Mouse (Mus musculus): ENCODE measurements around the gene Lcn2. TPM values are rescaled to one million over a fixed set of nuclear protein-coding genes. Genes with fewer than 3 reads are reported as not detected.
A peak's percentile ranks its signal among the peaks of the same experiment; 100 is the strongest.
"Not testable (repeated sequence)": the region's sequence is repeated elsewhere in the genome, so short reads cannot be mapped to it uniquely, and the experiment has no call there.

Gene Lcn2
- polyA plus RNA-seq, 1 experiment from 2014 or later = 50.3 TPM

GRCm38 (mm10) chr2:32363376-32364106 is 24.5 kb downstream of the Lcn2 start:
- Histone ChIP-seq H3K27me3 (ENCODE audit: insufficient read depth, low read length) (no peaks in the 10 kb centered on the region), H3K4me1 (replicated peaks; ENCODE audit: insufficient read depth, low read length) (peaks cover 7% of the 10 kb centered on the region; the same call in 1 of the 2 replicates), H3K9me3 (replicated peaks; ENCODE audit: low read length) (no peaks in the 10 kb centered on the region), H3K36me3 (ENCODE audit: insufficient read depth, low read length) (peaks cover 19% of the 10 kb centered on the region), H3K27ac (peak overlapping the region; percentile 95), H3K9ac (ENCODE audit: low read depth, low read length) (peak overlapping the region; percentile 89), H3K4me3 (replicated peaks; ENCODE audit: low read depth, low read length) (peak overlapping the region; percentile 76), H3K4me2 (ENCODE audit: low read length) (peak overlapping the region; percentile 85)
- WGBS = 4% methylated on average over 19 of the region's 19 CpGs
- DNase-seq (ENCODE audit: low spot score) = peak; percentile 85
- peak; percentile 43 for ATAC-seq (replicated peaks; ENCODE audit: low FRiP score, low read depth)
- TF ChIP-seq CTCF (IDR thresholded peaks at IDR 0.05; ENCODE audit: low read depth) = no peak

DNA sequence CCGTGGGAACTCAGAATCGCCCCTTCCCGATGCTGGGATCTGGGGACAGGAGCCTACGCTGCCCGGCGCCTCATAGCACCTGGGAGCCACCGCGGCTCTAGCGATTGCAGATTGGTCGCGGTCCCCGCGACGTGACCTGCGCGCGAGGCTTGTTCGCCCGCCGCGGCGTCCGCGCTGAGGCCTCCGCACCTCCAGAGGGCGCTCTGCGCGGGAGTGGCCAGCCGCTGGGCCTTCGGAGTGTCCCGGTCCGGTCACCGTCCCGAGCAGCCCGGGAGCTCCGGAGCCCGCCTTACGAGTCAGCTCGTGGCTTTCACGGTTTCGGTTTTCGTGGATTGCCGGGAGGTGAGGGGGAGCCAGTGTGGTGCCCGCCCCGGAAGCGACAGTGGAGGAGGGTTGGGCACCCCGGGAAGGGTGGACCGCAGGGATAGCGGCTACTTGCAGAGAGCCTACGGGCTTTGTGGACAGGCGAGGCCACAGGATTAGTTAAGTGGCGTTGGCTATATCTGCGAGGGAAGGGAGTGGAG is 25.2 kb downstream of the Lcn2 start:
- peak overlapping the region; percentile 89 for H3K9ac ChIP-seq (ENCODE audit: low read depth, low read length)
- peak; percentile 93 for TF ChIP-seq CTCF (IDR thresholded peaks at IDR 0.05; ENCODE audit: low read depth)
- WGBS = under 1% methylated on average over 53 of the region's 53 CpGs
- H3K4me2 ChIP-seq (ENCODE audit: low read length) = peak overlapping the region; percentile 85
- H3K4me1 ChIP-seq (replicated peaks; ENCODE audit: insufficient read depth, low read length) = peaks cover 7% of the 10 kb centered on the region; the same call in 1 of the 2 replicates
- H3K4me3 ChIP-seq (replicated peaks; ENCODE audit: low read depth, low read length) = peak overlapping the region; percentile 76
- H3K36me3 ChIP-seq (ENCODE audit: insufficient read depth, low read length) = peaks cover 19% of the 10 kb centered on the region
- no peaks in the 10 kb centered on the region for H3K27me3 ChIP-seq (ENCODE audit: insufficient read depth, low read length)
- H3K9me3 ChIP-seq (replicated peaks; ENCODE audit: low read length) = no peaks in the 10 kb centered on the region
- H3K27ac ChIP-seq = peak overlapping the region; percentile 95
- ATAC-seq (replicated peaks; ENCODE audit: low FRiP score, low read depth) (peak; percentile 85), DNase-seq (ENCODE audit: low spot score) (peak; percentile 88)

DNA sequence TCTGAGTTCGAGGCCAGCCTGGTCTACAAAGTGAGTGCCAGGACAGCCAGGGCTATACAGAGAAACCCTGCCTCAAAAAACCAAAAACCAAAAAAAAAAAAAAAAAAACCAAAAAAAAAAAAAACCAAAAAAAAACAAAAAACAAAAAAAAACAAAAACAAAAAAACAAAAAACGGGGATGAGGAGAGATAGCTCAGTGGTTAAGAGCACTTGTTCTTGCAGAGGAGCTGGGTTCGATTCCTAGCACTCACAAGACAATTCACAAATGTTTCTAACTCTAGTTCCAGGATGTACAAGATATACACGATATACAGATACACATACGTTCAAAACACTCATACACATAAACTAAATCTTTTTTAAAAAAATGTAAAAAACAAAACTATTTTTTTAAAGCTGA is 25.8 kb downstream of the Lcn2 start:
- peaks cover 17% of the 10 kb centered on the region for H3K36me3 ChIP-seq (ENCODE audit: insufficient read depth, low read length)
- peak overlapping the region; percentile 85 for H3K4me2 ChIP-seq (ENCODE audit: low read length)
- 32% methylated on average over 5 of the region's 5 CpGs for WGBS
- not testable (repeated sequence) for ATAC-seq (replicated peaks; ENCODE audit: low FRiP score, low read depth); H3K4me1 ChIP-seq (replicated peaks; ENCODE audit: insufficient read depth, low read length); H3K27me3 ChIP-seq (ENCODE audit: insufficient read depth, low read length); H3K9me3 ChIP-seq (replicated peaks; ENCODE audit: low read length)
- H3K9ac ChIP-seq (ENCODE audit: low read depth, low read length) = peak overlapping the region; percentile 89
- peak overlapping the region; percentile 95; the same call in 1 of the 2 replicates for H3K27ac ChIP-seq
- peak; percentile 27 for DNase-seq (ENCODE audit: low spot score)
- H3K4me3 ChIP-seq (replicated peaks; ENCODE audit: low read depth, low read length) = peak overlapping the region; percentile 76

- DNase-seq (ENCODE audit: low spot score) (peak; percentile 73), ATAC-seq (replicated peaks; ENCODE audit: low FRiP score, low read depth) (peak; percentile 67)
- Histone ChIP-seq H3K9ac (ENCODE audit: low read depth, low read length) (no peak overlapping the region), H3K4me3 (replicated peaks; ENCODE audit: low read depth, low read length) (peak overlapping the region; percentile 29), H3K9me3 (replicated peaks; ENCODE audit: low read length) (no peaks in the 10 kb centered on the region), H3K4me1 (replicated peaks; ENCODE audit: insufficient read depth, low read length) (peaks cover 7% of the 10 kb centered on the region; the same call in 1 of the 2 replicates), H3K27ac (no peak overlapping the region), H3K4me2 (ENCODE audit: low read length) (peak overlapping the region; percentile 73), H3K27me3 (ENCODE audit: insufficient read depth, low read length) (no peaks in the 10 kb centered on the region), H3K36me3 (ENCODE audit: insufficient read depth, low read length) (peaks cover 8% of the 10 kb centered on the region)
- 2% methylated on average over 24 of the region's 24 CpGs for WGBS
- peak; percentile 65 for TF ChIP-seq CTCF (IDR thresholded peaks at IDR 0.05; ENCODE audit: low read depth)
Measured at GRCm38 (mm10) chr2:32361437-32361836, 26.6 kb downstream of the Lcn2 start.

- 0 out of 2 replicates have a peak, but pooled peaks have one; percentile 2 for ATAC-seq (replicated peaks; ENCODE audit: low FRiP score, low read depth)
- Histone ChIP-seq H3K4me3 (replicated peaks; ENCODE audit: low read depth, low read length) (peak overlapping the region; percentile 29), H3K9me3 (replicated peaks; ENCODE audit: low read length) (no peaks in the 10 kb centered on the region), H3K36me3 (ENCODE audit: insufficient read depth, low read length) (peaks cover 6% of the 10 kb centered on the region; the same call in 1 of the 2 replicates), H3K4me2 (ENCODE audit: low read length) (peak overlapping the region; percentile 73), H3K27ac (0 out of 2 replicates have a peak overlapping the region, but pooled peaks have one; percentile 15), H3K27me3 (ENCODE audit: insufficient read depth, low read length) (no peaks in the 10 kb centered on the region), H3K4me1 (replicated peaks; ENCODE audit: insufficient read depth, low read length) (peaks cover 7% of the 10 kb centered on the region; the same call in 1 of the 2 replicates), H3K9ac (ENCODE audit: low read depth, low read length) (no peak overlapping the region)
- no peak for TF ChIP-seq CTCF (IDR thresholded peaks at IDR 0.05; ENCODE audit: low read depth)
- peak; percentile 82 for DNase-seq (ENCODE audit: low spot score)
- WGBS = 3% methylated on average over 14 of the region's 14 CpGs
Measured at GRCm38 (mm10) chr2:32360741-32361140, 27.3 kb downstream of the Lcn2 start.

DNA sequence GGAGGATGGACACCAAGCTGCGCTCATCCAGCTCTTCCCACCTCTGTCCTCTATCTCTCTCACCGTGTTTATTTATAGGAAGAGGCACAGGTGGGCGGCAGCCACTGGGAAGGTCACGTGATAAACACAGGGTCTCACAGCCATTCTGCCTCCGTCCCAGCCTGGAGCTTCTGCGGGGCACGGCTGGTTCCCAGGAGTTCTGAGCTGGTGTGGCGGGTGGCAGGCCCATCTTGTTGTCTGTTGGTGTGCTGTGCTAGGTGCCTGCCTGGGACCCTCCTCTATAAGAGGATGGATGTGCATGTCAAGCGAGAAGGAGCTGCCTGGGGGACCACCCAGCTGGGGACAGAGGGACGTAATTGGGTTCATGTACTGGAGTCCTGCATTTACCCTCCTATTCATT is 29.7 kb downstream of the Lcn2 start:
- Histone ChIP-seq H3K4me2 (ENCODE audit: low read length) (no peak overlapping the region), H3K9me3 (replicated peaks; ENCODE audit: low read length) (no peaks in the 10 kb centered on the region), H3K36me3 (ENCODE audit: insufficient read depth, low read length) (no peaks in the 10 kb centered on the region), H3K9ac (ENCODE audit: low read depth, low read length) (no peak overlapping the region), H3K27me3 (ENCODE audit: insufficient read depth, low read length) (no peaks in the 10 kb centered on the region), H3K4me1 (replicated peaks; ENCODE audit: insufficient read depth, low read length) (no peaks in the 10 kb centered on the region; the same call in 1 of the 2 replicates), H3K4me3 (replicated peaks; ENCODE audit: low read depth, low read length) (no peak overlapping the region), H3K27ac (no peak overlapping the region)
- no peak for ATAC-seq (replicated peaks; ENCODE audit: low FRiP score, low read depth)
- 64% methylated on average over 10 of the region's 10 CpGs for WGBS
- no peak for DNase-seq (ENCODE audit: low spot score)
- TF ChIP-seq CTCF (IDR thresholded peaks at IDR 0.05; ENCODE audit: low read depth) = no peak
